Mouse (Mus musculus) heart, adult 8-10 months (tissue): ENCODE results near the gene Snapc3. TPM values are rescaled to one million over a fixed set of nuclear protein-coding genes. Genes with fewer than 3 reads are reported as not detected.

ENCODE experiments used
- DNase-seq: peaks from one replicate; pipeline ENCODE4 v3.0.0; 2022; ENCODE audit warnings: low spot score
- total RNA-seq, 4 experiments: library from RNA; stranded (reverse); gene quantifications; 2 replicates each; pipeline ENCODE4 v1.2.4; 2022

The Snapc3 gene
- 10 to 100 TPM; 13.0 to 17.1 (median 16.6) TPM for total RNA-seq

- DNase-seq: peak; percentile 96
Observed at GRCm38 (mm10) chr4:83417160-83417819, at the start of gene Snapc3. TSS of gene Snapc3 (plus strand) at chr4:83417724.

- DNase-seq: no peak
Observed at GRCm38 (mm10) chr4:83373381-83373780, 44.1 kb upstream of the Snapc3 start.

GRCm38 (mm10) chr4:83375650-83376049, 41.9 kb upstream of the Snapc3 start:
- no peak for DNase-seq

- DNase-seq: no peak
Observed at GRCm38 (mm10) chr4:83376461-83377015, 41.0 kb upstream of the Snapc3 start.

- DNase-seq: no peak
Observed at GRCm38 (mm10) chr4:83379036-83379435, 38.5 kb upstream of the Snapc3 start.

GRCm38 (mm10) chr4:83379746-83380145, 37.8 kb upstream of the Snapc3 start:
- no peak for DNase-seq

- no peak for DNase-seq
Observed at GRCm38 (mm10) chr4:83380266-83380665, 37.3 kb upstream of the Snapc3 start.

- DNase-seq: peak; percentile 40
Observed at GRCm38 (mm10) chr4:83383899-83384490, 33.5 kb upstream of the Snapc3 start.

GRCm38 (mm10) chr4:83385091-83385490, 32.4 kb upstream of the Snapc3 start:
- DNase-seq: no peak

- DNase-seq: no peak
Observed at GRCm38 (mm10) chr4:83390551-83390950, 27.0 kb upstream of the Snapc3 start.

- DNase-seq: no peak
Observed at GRCm38 (mm10) chr4:83391956-83392355, 25.6 kb upstream of the Snapc3 start.

GRCm38 (mm10) chr4:83393733-83394132, 23.8 kb upstream of the Snapc3 start:
- no peak for DNase-seq

GRCm38 (mm10) chr4:83396346-83396745, 21.2 kb upstream of the Snapc3 start:
- peak; percentile 64 for DNase-seq

GRCm38 (mm10) chr4:83396996-83397770, 20.3 kb upstream of the Snapc3 start:
- no peak for DNase-seq

GRCm38 (mm10) chr4:83398527-83398926, 19.0 kb upstream of the Snapc3 start:
- no peak for DNase-seq

GRCm38 (mm10) chr4:83400691-83401595, 16.6 kb upstream of the Snapc3 start:
- DNase-seq: no peak

GRCm38 (mm10) chr4:83401712-83402111, 15.8 kb upstream of the Snapc3 start:
- no peak for DNase-seq

- DNase-seq: no peak
Observed at GRCm38 (mm10) chr4:83407688-83408087, 9.8 kb upstream of the Snapc3 start.

GRCm38 (mm10) chr4:83409867-83410505, 7.5 kb upstream of the Snapc3 start:
- DNase-seq: no peak

GRCm38 (mm10) chr4:83412060-83412459, 5.5 kb upstream of the Snapc3 start:
- no peak for DNase-seq
